Mouse (Mus musculus): ENCODE data around the gene Cacna1s. TPM values are rescaled to one million over a fixed set of nuclear protein-coding genes. Genes with fewer than 3 reads are reported as not detected.

Cacna1s gene
- total RNA-seq, 2 experiments from 2014 or later: not detected

- ATAC-seq (replicated peaks; ENCODE audit: low FRiP score, low TSS enrichment, poor library complexity, severe bottlenecking): no peak
Observed at GRCm38 (mm10) chr1:136050312-136051012, 2.1 kb upstream of the Cacna1s start, which contains the start of gene Ascl5. Ascl5 (plus strand) TSS chr1:136050804.

- no peak for ATAC-seq (replicated peaks; ENCODE audit: low FRiP score, low TSS enrichment, poor library complexity, severe bottlenecking)
Observed at GRCm38 (mm10) chr1:136051013-136051315, 1.6 kb upstream of the Cacna1s start.

- peak; percentile 68 for ATAC-seq (replicated peaks; ENCODE audit: low FRiP score, low TSS enrichment, poor library complexity, severe bottlenecking)
Observed at GRCm38 (mm10) chr1:136051465-136051864, 1.1 kb upstream of the Cacna1s start.

- no peak for ATAC-seq (replicated peaks; ENCODE audit: low FRiP score, low TSS enrichment, poor library complexity, severe bottlenecking)
Observed at GRCm38 (mm10) chr1:136055771-136056170, 3.2 kb downstream of the Cacna1s start.

- ATAC-seq (replicated peaks; ENCODE audit: low FRiP score, low TSS enrichment, poor library complexity, severe bottlenecking): no peak
Observed at GRCm38 (mm10) chr1:136058594-136058993, 6.0 kb downstream of the Cacna1s start.

- no peak for ATAC-seq (replicated peaks; ENCODE audit: low FRiP score, low TSS enrichment, poor library complexity, severe bottlenecking)
Observed at GRCm38 (mm10) chr1:136061041-136061789, 8.7 kb downstream of the Cacna1s start.

- ATAC-seq (replicated peaks; ENCODE audit: low FRiP score, low TSS enrichment, poor library complexity, severe bottlenecking): no peak
Observed at GRCm38 (mm10) chr1:136061790-136062141, 9.2 kb downstream of the Cacna1s start.

GRCm38 (mm10) chr1:136063991-136064390 lies 11.4 kb downstream of the Cacna1s start:
- no peak for ATAC-seq (replicated peaks; ENCODE audit: low FRiP score, low TSS enrichment, poor library complexity, severe bottlenecking)

GRCm38 (mm10) chr1:136066621-136067020 lies 14.1 kb downstream of the Cacna1s start:
- no peak for ATAC-seq (replicated peaks; ENCODE audit: low FRiP score, low TSS enrichment, poor library complexity, severe bottlenecking)

GRCm38 (mm10) chr1:136067579-136067978 lies 15.0 kb downstream of the Cacna1s start:
- no peak for ATAC-seq (replicated peaks; ENCODE audit: low FRiP score, low TSS enrichment, poor library complexity, severe bottlenecking)

- peak; percentile 68 for ATAC-seq (replicated peaks; ENCODE audit: low FRiP score, low TSS enrichment, poor library complexity, severe bottlenecking)
Observed at GRCm38 (mm10) chr1:136076086-136076485, 23.5 kb downstream of the Cacna1s start.

GRCm38 (mm10) chr1:136077656-136078055 lies 25.1 kb downstream of the Cacna1s start:
- ATAC-seq (replicated peaks; ENCODE audit: low FRiP score, low TSS enrichment, poor library complexity, severe bottlenecking): no peak

- no peak for ATAC-seq (replicated peaks; ENCODE audit: low FRiP score, low TSS enrichment, poor library complexity, severe bottlenecking)
Observed at GRCm38 (mm10) chr1:136081161-136081560, 28.6 kb downstream of the Cacna1s start.

- no peak; the same call in 1 of the 2 replicates for ATAC-seq (replicated peaks; ENCODE audit: low FRiP score, low TSS enrichment, poor library complexity, severe bottlenecking)
Observed at GRCm38 (mm10) chr1:136085988-136086685, 33.6 kb downstream of the Cacna1s start.

GRCm38 (mm10) chr1:136089368-136090165 lies 37.0 kb downstream of the Cacna1s start:
- ATAC-seq (replicated peaks; ENCODE audit: low FRiP score, low TSS enrichment, poor library complexity, severe bottlenecking): no peak

- no peak for ATAC-seq (replicated peaks; ENCODE audit: low FRiP score, low TSS enrichment, poor library complexity, severe bottlenecking)
Observed at GRCm38 (mm10) chr1:136093726-136094125, 41.2 kb downstream of the Cacna1s start.

- ATAC-seq (replicated peaks; ENCODE audit: low FRiP score, low TSS enrichment, poor library complexity, severe bottlenecking): no peak
Observed at GRCm38 (mm10) chr1:136094807-136095206, 42.3 kb downstream of the Cacna1s start.

- no peak for ATAC-seq (replicated peaks; ENCODE audit: low FRiP score, low TSS enrichment, poor library complexity, severe bottlenecking)
Observed at GRCm38 (mm10) chr1:136102094-136102493, 49.5 kb downstream of the Cacna1s start.

GRCm38 (mm10) chr1:136102551-136102950 lies 50.0 kb downstream of the Cacna1s start:
- ATAC-seq (replicated peaks; ENCODE audit: low FRiP score, low TSS enrichment, poor library complexity, severe bottlenecking): no peak

- no peak for ATAC-seq (replicated peaks; ENCODE audit: low FRiP score, low TSS enrichment, poor library complexity, severe bottlenecking)
Observed at GRCm38 (mm10) chr1:136102981-136103380, 50.4 kb downstream of the Cacna1s start.
